Mouse (Mus musculus): ENCODE data around the gene Camkk2.

Camkk2 gene

DNA sequence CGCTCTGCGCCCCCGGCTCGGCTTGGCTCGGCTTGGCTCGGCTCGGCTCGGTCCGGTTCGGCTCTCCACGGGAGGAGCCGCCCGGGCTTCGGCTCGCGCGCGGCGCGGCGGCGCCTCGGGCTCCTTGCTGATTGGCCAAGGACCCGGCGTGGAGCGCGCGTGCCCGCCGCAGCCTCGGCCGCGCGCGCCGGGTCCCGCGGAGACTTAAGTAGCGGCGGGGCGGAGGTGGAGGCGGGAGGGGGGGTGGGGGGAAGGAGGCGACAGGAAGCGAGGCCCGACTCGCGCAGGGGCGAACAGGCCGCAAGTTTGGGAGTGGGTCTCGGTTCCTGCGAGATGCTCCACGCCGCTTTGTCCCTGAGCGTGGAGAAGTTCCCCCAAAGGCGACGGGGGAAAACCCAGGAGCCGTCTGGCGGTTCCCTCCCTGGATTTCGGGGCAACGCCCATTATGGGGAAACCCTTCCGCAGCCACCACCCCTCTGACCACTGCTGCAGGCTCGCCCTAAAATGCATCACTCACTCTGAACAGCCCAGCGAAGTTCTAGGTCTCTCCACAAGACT is at the start of gene Camkk2:
TSS of gene Camkk2 (minus strand) at position 133 of the 558 bp plus-strand sequence.
- in situ Hi-C loops (cut with MboI; ENCODE audit: unreplicated experiment in 2 of 2), result loop anchor here in 1 of 2 experiments (5.0 kb wide), 1 partner anchor 42 kb away; no protein-coding TSS in a partner anchor

DNA sequence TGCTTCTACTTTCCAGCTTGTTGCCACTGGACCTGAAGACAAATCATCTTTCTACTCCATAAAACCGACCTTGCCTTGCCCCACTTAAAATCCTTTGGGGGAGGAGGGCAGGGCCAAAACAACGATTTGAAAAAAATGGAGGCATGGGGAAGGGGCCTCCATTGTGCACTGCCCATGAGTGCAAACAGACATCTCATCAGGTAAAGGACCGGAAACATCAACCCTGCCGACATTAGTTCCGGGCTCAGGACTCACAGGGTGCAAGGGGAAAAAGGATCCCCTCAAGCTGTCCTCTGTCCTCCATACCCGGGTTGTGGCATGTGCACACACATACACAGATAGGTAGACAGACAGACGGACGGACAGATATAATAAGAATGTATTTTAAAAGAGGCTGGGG is 45.9 kb upstream of the Camkk2 start:
- in situ Hi-C loops (cut with MboI; ENCODE audit: unreplicated experiment in 2 of 2), result no loop called here

DNA sequence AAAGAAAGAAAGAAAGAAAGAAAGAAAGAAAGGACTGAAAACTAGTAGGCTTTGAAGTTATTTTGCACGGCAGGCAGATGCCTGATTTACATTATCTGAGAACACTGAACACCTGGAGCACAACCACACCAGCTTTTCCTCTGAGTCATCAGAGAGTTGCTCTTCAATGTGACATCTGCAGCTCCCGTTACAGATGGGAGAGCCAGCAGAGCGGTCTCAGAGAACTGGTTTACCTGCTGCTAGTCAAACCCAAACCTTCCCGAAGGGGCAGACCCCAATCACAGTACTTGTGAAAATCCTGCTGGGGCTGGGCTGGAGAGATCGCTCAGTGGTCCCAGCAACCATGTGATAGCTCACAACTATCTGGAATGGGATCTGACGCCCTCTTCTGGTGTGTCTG is 45.2 kb upstream of the Camkk2 start:
- in situ Hi-C loops (cut with MboI; ENCODE audit: unreplicated experiment in 2 of 2), result no loop called here

DNA sequence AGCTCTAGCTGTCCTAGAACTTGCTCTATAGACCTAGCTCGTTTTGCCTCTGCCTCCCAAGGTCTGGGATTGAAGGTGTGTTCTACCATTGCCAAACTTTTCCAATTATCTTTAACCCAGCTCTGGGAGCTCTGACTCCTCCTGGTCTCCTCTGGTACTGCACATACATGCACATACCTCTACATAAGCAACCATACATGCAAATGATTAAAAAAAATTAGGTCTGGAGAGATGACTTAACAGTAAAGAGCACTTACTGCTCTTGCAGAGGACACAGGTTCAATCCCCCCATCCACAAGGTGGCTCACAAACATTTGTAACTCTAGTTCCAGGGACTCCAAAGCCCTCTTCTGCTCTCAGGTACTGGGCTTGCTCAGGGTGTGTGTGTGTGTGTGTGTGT is 44.8 kb upstream of the Camkk2 start:
- in situ Hi-C loops (cut with MboI; ENCODE audit: unreplicated experiment in 2 of 2), result no loop called here

DNA sequence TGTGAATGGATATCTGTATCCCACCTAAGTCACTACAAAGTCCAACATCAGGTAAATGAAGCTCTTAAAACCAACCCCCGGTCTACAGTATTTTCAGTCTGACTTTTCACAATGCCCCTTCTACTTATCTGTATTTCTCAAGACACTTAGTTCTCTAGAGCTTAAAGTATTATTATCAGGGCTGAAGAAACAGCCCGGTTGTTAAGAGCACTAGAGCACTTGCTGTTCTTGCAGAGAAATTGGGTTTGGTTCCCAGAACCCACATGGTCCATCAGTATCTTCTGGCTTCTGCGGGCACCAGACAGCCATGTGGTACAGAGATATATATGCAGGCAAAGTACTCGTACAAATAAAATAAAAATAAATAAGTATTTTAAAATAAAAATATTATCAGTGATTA is 43.2 kb upstream of the Camkk2 start:
- in situ Hi-C loops (cut with MboI; ENCODE audit: unreplicated experiment in 2 of 2), result no loop called here

DNA sequence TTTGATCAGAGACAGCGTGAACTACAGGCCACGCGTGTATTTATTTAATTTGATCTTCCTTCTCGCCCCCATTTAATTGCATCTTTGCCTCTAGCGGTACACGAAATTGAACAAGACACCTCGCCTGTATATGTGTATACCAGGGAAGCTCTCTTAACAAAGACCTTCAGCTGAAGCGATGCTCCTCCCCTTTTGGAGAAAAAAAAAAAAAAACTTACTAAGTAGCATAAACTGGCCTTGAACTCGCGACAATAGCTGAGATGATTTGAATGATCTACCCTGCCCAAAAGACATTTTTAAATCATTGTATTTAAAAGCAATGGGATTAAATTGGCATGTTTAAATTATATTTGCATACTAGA is 42.3 kb upstream of the Camkk2 start:
- in situ Hi-C loops (cut with MboI; ENCODE audit: unreplicated experiment in 2 of 2), result no loop called here

DNA sequence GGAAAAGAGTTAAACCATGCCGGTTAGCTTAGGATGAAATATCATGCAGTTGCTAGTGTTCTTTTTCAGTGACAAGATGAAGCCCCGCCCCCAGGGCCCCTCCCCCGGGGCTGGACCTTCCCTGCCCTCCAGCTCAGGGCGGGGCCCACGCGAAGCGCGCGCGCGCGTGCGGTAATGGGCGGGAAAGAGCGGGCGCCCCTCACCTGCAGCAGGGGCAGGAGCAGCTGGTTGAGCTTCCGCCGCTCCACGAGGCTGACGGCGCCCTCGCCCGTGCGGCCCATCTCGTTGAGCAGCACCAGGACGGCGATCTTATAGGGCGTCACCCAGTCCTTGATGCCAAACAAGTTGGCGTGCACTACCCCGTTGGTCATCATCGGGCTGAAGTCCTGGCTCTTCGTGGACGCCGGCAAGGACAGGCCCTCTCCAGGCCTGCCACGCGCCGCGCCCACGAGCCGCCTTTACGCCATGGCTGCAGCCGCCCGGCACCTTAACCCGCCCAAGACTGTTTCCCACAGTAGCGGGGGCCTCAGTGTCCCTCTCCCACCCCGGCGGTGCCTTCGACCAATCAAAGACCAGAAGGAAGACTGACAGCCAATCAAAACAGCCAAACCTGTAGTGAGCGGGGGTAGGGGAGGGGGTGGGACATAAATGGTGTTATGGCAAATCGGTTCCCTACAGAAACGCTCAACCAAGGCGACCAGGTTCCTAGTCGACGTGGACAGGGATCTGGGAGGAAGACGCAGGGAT is 41.7 kb upstream of the Camkk2 start, which contains the start of gene Anapc5:
TSS of gene Anapc5 (minus strand) at position 563 of the 747 bp plus-strand sequence.
- in situ Hi-C loops (cut with MboI; ENCODE audit: unreplicated experiment in 2 of 2), result no loop called here

DNA sequence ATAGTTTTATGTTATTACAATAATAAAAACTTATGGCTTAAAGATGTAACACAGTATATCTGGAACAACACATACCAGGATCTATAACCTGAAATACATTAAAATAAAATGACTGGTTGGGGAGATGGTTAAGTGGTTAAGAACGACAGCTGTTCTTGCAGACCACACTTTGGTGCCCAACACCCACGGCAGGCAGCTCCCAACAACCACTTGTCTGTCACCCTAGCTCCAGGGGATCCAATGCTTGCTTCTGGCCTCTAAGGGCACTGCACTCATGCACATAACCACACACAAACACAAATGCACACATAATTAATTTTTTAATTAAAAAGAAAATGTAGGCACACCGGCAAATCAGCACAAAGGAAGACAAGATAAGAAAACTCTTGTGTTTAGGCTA is 33.5 kb upstream of the Camkk2 start:
- in situ Hi-C loops (cut with MboI; ENCODE audit: unreplicated experiment in 2 of 2), result loop anchor here (5.0 to 10.0 kb wide), 2 partner anchors 72 to 245 kb away; no protein-coding TSS in a partner anchor

DNA sequence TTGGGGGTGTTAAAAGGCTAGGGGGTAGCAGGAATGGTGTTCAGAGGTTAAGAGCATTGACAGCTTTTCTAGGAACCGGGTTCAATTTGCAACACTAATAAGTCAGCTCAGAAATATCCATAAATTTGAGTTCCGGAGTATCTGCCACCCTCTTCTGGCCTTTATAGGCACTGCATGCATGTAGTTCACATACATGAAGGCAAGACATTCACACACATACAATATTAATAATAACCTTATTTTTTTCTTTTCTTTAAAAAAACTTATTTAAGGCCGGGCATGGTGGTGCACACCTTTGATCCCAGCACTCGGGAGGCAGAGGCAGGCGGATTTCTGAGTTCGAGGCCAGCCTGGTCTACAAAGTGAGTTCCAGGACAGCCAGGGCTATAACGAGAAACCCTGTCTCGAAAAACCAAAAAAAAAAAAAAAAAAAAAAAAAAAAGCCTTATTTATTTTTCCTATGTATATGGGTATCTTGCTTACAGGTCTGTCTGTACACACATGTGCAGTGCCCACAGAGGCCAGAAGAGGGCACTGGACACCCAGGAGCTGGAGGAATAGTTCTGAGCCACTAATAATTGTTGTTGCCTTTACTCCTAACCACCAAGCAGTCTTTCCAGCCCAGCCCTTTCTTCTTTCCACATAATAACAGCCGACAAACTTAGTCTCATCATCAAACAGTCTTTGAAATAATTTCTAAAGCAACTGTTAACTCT is 32.3 kb upstream of the Camkk2 start:
- in situ Hi-C loops (cut with MboI; ENCODE audit: unreplicated experiment in 2 of 2), result loop anchor here (5.0 to 10.0 kb wide), 2 partner anchors 73 to 246 kb away; no protein-coding TSS in a partner anchor

DNA sequence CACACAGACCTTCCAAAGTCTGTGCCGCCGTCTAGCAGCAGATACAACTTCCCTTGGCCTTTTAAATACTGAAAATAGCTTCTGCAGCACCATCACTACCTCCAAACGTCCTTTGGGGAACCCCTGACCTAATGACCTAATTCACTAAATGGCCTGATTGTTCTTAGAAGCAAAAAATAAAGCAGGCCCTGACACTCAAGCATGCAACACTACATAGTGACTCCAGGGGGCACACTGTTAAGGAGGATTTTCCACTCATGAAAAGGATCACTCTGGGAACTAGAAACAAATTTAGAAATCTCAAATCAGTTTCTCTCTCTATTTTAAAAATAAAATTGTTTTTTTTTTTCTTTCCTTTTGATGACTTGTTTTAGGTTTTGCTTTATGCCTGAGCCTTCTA is 26.3 kb upstream of the Camkk2 start:
- in situ Hi-C loops (cut with MboI; ENCODE audit: unreplicated experiment in 2 of 2), result loop anchor here (5.0 to 10.0 kb wide), 2 partner anchors 49 to 72 kb away; partner anchors contain the start of gene Rnf34 (in 1 of the 2)

DNA sequence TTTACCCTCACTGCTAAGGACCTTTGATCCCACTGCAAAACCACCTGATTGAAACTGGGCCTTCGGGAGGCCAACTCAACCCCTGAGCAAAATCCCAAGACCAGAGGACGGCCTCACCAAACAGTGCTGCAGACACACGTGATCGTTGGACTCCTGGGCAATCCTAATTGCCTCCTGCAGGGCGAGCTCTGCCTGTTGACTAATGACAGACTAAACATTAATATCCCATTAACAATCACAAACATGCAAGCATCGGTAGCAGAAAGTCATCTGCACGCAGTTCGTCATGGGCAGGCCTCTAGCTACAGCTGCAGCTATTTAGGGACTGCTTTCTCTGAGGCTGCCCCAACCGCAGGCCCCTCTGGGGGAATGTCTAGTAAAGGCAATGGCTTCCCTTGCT is 23.5 kb upstream of the Camkk2 start:
- in situ Hi-C loops (cut with MboI; ENCODE audit: unreplicated experiment in 2 of 2), result loop anchor here in 1 of 2 experiments (10.0 kb wide), 1 partner anchor 52 kb away; the partner anchor contains the start of gene Rnf34

DNA sequence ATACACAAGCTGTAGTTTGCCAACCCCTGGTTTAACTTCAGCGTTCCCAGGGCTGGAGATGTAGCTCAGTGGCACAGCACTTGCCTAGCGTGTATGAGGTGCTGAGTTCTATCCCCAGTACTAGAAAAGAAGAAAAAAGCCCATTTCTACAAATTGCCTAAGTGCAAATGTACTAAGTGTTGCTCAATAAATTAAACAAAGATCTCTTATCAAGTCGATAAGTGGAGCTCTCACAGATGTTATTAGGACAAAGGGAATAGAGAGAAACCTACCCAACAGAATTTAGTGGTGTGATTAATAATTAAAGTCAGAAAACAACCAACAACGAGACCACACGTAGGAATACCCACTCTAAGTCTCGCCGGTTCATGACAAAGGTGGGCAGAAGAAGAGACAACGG is 22.5 kb upstream of the Camkk2 start:
- in situ Hi-C loops (cut with MboI; ENCODE audit: unreplicated experiment in 2 of 2), result loop anchor here in 1 of 2 experiments (10.0 kb wide), 1 partner anchor 53 kb away; the partner anchor contains the start of gene Rnf34

DNA sequence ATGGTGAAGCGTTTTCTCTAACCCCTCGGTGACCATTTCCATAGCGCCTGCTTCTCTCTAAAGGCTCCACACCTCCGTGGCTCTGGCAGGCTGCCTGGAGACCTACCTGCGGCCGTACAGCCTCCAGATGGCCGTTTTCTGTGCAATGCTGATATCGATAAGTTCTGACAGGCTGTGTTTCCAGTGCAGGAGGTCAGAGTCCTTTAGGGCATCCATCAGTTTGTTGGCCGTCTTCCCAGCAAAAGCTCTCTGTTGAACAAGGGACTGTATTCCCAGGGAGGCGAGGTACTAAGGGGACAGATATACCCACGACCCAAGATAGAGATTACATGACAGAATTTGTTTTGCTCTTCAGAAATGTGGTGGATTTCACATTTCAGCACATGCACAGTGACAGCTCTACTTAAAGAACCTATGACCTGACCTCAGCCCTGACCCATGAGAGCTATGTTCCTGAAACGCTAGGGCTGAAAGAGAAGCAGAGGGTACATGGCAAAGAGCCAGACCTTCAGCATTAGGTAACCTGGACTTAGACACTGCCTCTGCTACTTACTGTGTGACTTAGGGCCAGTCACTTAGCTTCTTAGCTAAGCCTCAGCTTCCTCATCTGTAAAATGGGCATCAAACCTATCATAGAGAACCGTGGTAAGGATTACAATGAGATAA is 21.3 kb upstream of the Camkk2 start:
- in situ Hi-C loops (cut with MboI; ENCODE audit: unreplicated experiment in 2 of 2), result loop anchor here in 1 of 2 experiments (10.0 kb wide), 1 partner anchor 54 kb away; the partner anchor contains the start of gene Rnf34

DNA sequence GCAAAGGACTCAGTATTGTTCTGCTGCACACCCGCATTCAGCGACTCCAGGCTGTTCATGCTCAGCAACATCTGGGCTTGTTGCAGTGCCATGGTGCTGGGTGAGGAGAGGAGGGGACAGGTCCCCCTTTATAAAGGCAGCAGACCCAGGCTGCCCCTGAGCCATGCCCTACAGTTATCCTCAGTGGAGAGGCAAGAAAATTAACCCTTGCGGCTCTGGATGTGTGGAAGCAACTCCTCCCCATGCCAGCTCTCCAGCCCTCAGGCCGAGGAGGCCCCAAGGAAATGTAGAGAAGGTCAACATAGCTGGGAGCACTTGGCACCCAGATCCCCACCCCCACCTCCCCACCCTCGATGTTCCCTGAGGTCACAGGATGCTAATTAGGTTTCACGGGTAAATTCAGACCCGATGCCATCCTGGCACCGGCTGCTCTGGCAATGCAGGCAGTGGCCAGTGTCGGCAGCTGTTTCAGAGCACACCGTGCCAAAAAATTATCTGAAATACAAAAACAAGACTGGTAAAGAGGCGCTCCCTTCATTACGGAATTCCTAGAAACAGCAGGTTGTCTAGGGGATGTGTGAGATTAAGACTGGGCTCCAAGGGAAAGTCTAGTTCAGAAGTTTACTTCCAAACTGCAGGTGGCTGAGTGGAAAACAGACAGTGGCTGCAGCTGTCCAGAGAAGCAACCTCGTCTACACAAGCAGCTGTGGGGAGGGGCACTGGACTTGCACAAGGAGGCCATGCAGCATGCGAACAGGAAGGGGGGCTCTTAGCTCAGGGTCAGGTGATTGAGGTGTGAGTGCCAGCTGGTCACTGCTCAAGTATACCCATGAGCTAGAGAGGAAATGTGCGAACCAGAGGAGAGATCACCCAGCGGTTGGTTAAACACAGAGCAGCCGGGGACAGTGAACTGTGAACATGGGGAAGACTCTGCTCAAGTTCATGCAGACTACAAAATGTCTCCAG is 20.5 kb upstream of the Camkk2 start:
- in situ Hi-C loops (cut with MboI; ENCODE audit: unreplicated experiment in 2 of 2), result loop anchor here in 1 of 2 experiments (10.0 kb wide), 1 partner anchor 55 kb away; the partner anchor contains the start of gene Rnf34

DNA sequence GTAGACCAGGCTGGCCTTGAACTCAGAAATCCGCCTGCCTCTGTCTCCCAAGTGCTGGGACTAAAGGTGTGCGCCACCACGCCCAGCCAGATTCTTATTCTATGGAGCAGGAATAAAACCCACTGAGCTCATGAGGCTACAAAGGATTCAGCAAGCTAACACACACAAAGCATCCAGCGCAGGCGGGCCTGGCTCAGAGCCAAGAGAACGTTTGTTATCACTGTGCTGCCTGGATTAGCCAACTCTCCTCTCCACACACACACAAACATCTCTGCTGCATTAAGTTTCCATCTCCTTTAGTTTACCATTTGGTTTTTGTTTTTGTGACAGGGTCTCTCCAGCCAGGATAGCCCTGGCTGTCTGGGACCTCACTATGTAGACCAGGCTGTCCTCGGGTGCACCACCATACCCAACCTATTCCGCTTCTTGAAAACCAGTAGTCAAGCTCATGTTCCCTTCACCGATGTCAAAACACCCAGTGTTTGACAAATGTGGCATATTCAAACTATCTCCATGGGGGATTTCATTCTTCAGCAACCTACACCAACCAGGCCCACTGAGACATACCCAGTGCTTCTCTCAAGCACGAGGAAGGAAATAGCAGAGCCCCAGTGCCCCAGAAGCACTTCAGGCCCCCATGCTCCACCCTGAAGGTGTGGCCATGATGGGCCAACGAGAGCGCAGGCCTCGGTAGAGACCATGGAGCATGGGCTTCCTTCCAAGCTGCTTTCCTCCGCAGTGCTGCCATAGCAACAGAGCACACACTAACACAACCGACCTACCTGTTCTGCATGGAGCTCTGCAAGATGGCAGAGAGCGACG is 19.6 kb upstream of the Camkk2 start:
- in situ Hi-C loops (cut with MboI; ENCODE audit: unreplicated experiment in 2 of 2), result no loop called here

DNA sequence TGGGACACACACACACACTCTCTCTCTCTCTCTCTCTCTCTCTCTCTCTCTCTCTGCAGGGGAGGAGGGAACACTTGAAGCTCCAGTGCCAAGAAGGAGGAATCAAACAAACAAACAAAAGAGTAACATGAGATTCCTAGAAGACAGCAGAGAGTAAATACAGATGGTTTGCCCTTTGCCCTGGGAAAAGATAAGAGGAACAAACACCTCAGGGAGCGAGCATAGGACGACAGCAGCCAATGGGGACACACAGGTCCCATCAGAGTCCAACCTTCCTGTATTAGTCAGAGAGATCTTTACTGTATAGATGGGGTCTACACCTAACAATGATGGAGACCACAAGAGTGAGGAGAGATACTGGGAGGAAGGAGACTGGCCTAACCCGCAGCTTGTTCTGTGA is 18.7 kb upstream of the Camkk2 start:
- in situ Hi-C loops (cut with MboI; ENCODE audit: unreplicated experiment in 2 of 2), result no loop called here

DNA sequence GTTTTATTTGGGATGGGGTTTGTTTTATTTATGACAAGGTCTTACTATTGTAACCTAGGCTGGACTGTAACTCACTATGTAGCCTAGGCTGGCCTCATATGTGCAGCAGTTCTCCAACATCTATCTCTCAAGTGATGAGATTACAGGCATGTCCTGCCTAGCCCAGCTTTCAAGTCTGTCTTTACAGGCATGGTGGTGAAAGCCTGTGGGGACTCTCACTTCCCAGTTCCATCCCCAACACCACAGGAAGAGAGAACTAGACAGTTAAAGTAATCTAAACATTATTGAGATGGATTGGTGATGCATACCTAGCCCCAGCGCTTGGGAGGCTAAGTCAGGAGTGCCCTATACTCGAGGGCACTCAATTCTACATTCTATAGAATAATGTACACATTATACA is 9.5 kb upstream of the Camkk2 start:
- in situ Hi-C loops (cut with MboI; ENCODE audit: unreplicated experiment in 2 of 2), result no loop called here

DNA sequence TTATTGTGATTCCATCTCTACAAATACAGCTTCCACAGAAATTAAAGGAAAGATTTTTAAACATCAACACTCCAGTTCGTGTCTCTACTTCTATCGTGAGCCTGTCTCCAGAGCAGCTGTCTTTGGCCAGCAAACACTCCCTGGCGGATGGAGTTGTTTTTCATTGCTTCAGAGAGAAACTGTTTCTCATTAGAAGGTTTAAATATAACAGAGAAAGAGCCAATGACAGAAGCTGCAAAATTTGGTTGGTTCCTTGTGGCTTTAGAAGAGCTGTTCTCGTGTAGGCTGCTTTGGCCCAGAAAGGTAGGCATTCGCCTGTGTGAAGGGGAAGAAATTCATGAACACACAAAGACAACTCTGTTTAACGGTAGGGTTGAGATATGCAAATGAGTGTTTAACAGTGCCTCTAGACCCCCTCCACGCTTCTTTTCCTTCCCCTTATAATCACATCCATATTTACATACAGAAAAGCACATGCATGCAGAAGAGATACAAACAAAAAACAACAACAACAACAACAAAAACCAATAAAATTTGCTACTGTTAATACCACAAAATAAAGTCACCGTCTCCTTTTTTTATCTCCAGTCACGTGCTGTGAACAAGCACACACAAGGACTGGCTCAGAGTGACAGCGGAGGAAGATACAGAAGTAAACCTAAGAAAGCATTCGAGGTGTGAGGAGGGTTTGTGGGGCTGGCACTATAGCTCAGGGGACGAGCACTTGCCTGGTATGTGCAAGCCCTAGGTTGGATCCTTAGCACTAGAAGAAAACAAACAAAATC is 7.0 kb upstream of the Camkk2 start:
- in situ Hi-C loops (cut with MboI; ENCODE audit: unreplicated experiment in 2 of 2), result no loop called here
